In the genomic region with DNA sequence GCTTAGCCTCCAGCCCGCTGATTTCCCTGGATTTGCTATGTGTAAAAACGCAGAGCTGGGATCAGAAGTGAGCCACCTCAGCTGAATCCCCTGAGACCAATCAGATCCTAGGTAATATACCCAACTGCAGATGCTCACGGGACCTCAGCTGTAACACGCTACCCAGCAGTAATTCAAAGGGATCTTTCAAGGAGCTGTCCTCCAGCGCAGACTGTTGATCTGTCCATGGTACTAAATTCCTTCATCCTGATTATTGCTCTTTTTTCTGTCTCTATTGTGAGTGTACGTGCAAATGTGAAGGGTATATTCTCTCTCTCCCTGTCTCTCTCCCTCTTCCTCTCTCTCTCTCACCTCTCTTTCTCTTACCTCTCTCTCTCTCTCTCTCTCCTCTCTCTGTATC, we compare ENCODE assay signal across 23 mouse cellular contexts. TPM values are rescaled to one million over a fixed set of nuclear protein-coding genes. Genes with fewer than 3 reads are reported as not detected.
DNase-seq lines count a peak whose midpoint lies in the region; ATAC-seq and TF ChIP-seq lines count a peak whose summit lies in the region.
"Had no signal": no experiment of that assay in that cellular context is flagged by ENCODE, and none has a peak within 500 bp of the region (broad histone marks: within the 10 kb centered on the region; RNA-seq: fewer than 3 reads in every experiment).

No protein-coding gene starts in this region.

- no peaks in the 10 kb centered on the region for H3K36me3 ChIP-seq in heart, postnatal 0 days (replicated peaks; ENCODE audit: control insufficient read depth, insufficient read depth, low read length)
- H3K36me3 ChIP-seq: heart, embryonic 15.5 days; hindbrain, embryonic 12.5 days had no signal

- H3K9me3 ChIP-seq in heart, postnatal 0 days (replicated peaks; ENCODE audit: control insufficient read depth, low read length) = no peaks in the 10 kb centered on the region
- H3K9me3 ChIP-seq: heart, embryonic 15.5 days; hindbrain, embryonic 12.5 days had no signal

- H3K4me2 ChIP-seq in heart, postnatal 0 days (ENCODE audit: low read depth, low read length) = no peak overlapping the region
- H3K4me2 ChIP-seq: heart, embryonic 15.5 days; hindbrain, embryonic 12.5 days; midbrain, embryonic 11.5 days had no signal

- no peak for TF ChIP-seq CTCF in heart, postnatal 0 days (IDR thresholded peaks at IDR 0.05; ENCODE audit: low read depth)

- no peak for TF ChIP-seq EP300 in heart, postnatal 0 days (IDR thresholded peaks at IDR 0.05; ENCODE audit: low read depth)

- H3K4me1 ChIP-seq in heart, postnatal 0 days (ENCODE audit: control insufficient read depth, insufficient read depth) = no peaks in the 10 kb centered on the region
- H3K4me1 ChIP-seq: heart, embryonic 15.5 days had no signal

- 12% methylated on average over 6 of the region's 6 CpGs for WGBS in heart, postnatal 0 days

- intact Hi-C loops in left cerebral cortex, postnatal 10 days (cut with DNase I) = no loop called here

- no peak overlapping the region for H3K27ac ChIP-seq in heart, postnatal 0 days (ENCODE audit: low read depth)
- H3K27ac ChIP-seq: heart, adult 2 months; heart, embryonic 15.5 days; hindbrain, embryonic 12.5 days; liver, embryonic 14.5 days had no signal

- H3K9ac ChIP-seq in heart, postnatal 0 days (replicated peaks; ENCODE audit: low read depth, low read length) = no peak overlapping the region
- H3K9ac ChIP-seq: heart, embryonic 15.5 days; hindbrain, embryonic 12.5 days; liver, embryonic 14.5 days had no signal

- DNase-seq in heart, postnatal 0 days (ENCODE audit: low spot score) = peak; percentile 22
- DNase-seq in heart, adult 18-20 months = no peak
- DNase-seq in 416B (ENCODE audit: low read depth) (peak; percentile 32), ZHBTc4 (ENCODE audit: low read depth, low spot score) (peak; percentile 41)
- peak; percentile 35 for DNase-seq in forelimb bud, embryonic 11.5 days (ENCODE audit: low read depth, low spot score)
- DNase-seq in left cerebral cortex, postnatal 10 days (ENCODE audit: extremely low spot score in 1 of 2, low spot score in 2 of 2) = no peak
- no peak for DNase-seq in urinary bladder, adult 18-20 months (ENCODE audit: low spot score in 2 of 2)
- DNase-seq in frontal cortex, postnatal 25 days (ENCODE audit: low spot score in 2 of 2) = no peak
- DNase-seq: adrenal gland, postnatal 10 days; cerebellum, adult 18-20 months; heart, adult 2 months; kidney, adult 9 months; layer of hippocampus, postnatal 36 days; lung, postnatal 14 days; thymus, adult 18-20 months had no signal

- no peak for ATAC-seq in heart, postnatal 0 days (ENCODE audit: insufficient read depth, low read depth)
- ATAC-seq: forebrain, embryonic 16.5 days; inflammation-experienced regulatory T-cells, adult 6 months had no signal

- no peak overlapping the region for H3K4me3 ChIP-seq in heart, postnatal 0 days (ENCODE audit: low read depth, low read length)
- H3K4me3 ChIP-seq: erythroblast, embryonic 14.5 days; heart, adult 2 months; heart, embryonic 15.5 days; hindbrain, embryonic 12.5 days had no signal

- H3K27me3 ChIP-seq in heart, postnatal 0 days (ENCODE audit: control insufficient read depth, insufficient read depth, low read length) = peaks cover 49% of the 10 kb centered on the region

RNA-seq across cellular contexts. Expression of a gene that starts 5.4 kb away (rescaled TPM):
- 5.2 and 6.4 TPM in 2 replicates for total RNA-seq in heart, postnatal 0 days (2014; rRNA removed; ENCODE audit: low replicate concordance)
- 0.98 and 1.2 TPM in 2 replicates for polyA plus RNA-seq in heart, postnatal 0 days (2015; fragmentation: Nextera tagmentation; extraction: Ambion mirVana)
- total RNA-seq in heart, adult 18-20 months (2021) = 1 to 10 TPM; 2.3 to 3.2 TPM
- 1 to 10 TPM; 3.3 TPM for total RNA-seq in left cerebral cortex, postnatal 10 days (2021)
- polyA plus RNA-seq: C2C12 had no signal

Comparison
In these comparisons a context has a peak if more than half of its experiments do, and no peak if none do; other contexts are left out.
1. DNase-seq: peak in heart, postnatal 0 days (single experiment), 416B (single experiment), ZHBTc4 (single experiment) and forelimb bud, embryonic 11.5 days (single experiment); none in heart, adult 18-20 months (0 of 2), left cerebral cortex, postnatal 10 days (0 of 2), urinary bladder, adult 18-20 months (0 of 2) and frontal cortex, postnatal 25 days (0 of 2).